Mouse (Mus musculus): ENCODE data around the gene Mta3. TPM values are rescaled to one million over a fixed set of nuclear protein-coding genes. Genes with fewer than 3 reads are reported as not detected.

Gene Mta3
- polyA plus RNA-seq, 2 experiments = 43.1 to 47.8 TPM

DNA sequence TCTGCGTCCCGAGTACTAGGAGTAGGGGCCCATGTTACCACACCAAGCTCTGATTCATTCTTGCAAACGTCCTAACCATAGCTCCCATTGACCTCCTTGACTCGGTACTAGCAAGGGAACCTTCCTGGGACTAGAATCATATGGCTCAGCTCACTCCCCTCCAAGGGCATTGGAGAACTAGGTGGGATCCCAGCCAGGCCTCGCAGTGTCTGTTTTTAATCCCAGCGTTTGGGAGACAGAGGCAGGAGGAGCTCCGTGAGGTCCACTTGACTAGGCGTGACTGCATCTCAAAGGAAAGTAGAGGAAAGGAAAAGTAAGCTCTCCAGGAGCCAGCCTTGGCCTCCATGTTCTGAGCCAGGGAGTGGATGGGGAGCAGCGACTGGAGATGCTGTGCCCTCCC, 5.8 kb upstream of the Mta3 start:
- ATAC-seq (ENCODE audit: low FRiP score, low read depth) = no peak
- WGBS = 83% methylated on average over 9 of the region's 9 CpGs
- H3K9me3 ChIP-seq (ENCODE audit: control insufficient read depth, low read length) = no peaks in the 10 kb centered on the region

GRCm38 (mm10) chr17:83704469-83704868, 1.5 kb upstream of the Mta3 start:
- Histone ChIP-seq H3K9ac (ENCODE audit: low read depth, low read length, severe bottlenecking) (no peak overlapping the region), H3K4me1 (ENCODE audit: control insufficient read depth, insufficient read depth, low read length) (peaks cover 8% of the 10 kb centered on the region; the same call in 1 of the 2 replicates), H3K4me3 (replicated peaks; ENCODE audit: low read length) (no peak overlapping the region), H3K27ac (replicated peaks; ENCODE audit: low read depth, low read length) (no peak overlapping the region), H3K4me2 (replicated peaks; ENCODE audit: low read depth, low read length, severe bottlenecking) (no peak overlapping the region), H3K36me3 (ENCODE audit: control insufficient read depth, insufficient read depth, low read length) (no peaks in the 10 kb centered on the region), H3K9me3 (ENCODE audit: control insufficient read depth, low read length) (no peaks in the 10 kb centered on the region), H3K27me3 (ENCODE audit: control insufficient read depth, insufficient read depth, low read length) (no peaks in the 10 kb centered on the region)
- DNase-seq (ENCODE audit: low spot score) (no peak), ATAC-seq (ENCODE audit: low FRiP score, low read depth) (no peak)
- no peak for TF ChIP-seq POLR2A (IDR thresholded peaks at IDR 0.05; ENCODE audit: borderline replicate concordance, extremely low read depth, insufficient read depth, insufficient read length)
- WGBS = 91% methylated on average over 5 of the region's 5 CpGs

More for the DNA sequence above, 5.8 kb upstream of the Mta3 start:
- no peak overlapping the region for H3K4me2 ChIP-seq (replicated peaks; ENCODE audit: low read depth, low read length, severe bottlenecking)
- H3K9ac ChIP-seq (ENCODE audit: low read depth, low read length, severe bottlenecking) = no peak overlapping the region
- H3K27ac ChIP-seq (replicated peaks; ENCODE audit: low read depth, low read length) = no peak overlapping the region
- no peak for DNase-seq (ENCODE audit: low spot score)
- no peak overlapping the region for H3K4me3 ChIP-seq (replicated peaks; ENCODE audit: low read length)
- H3K36me3 ChIP-seq (ENCODE audit: control insufficient read depth, insufficient read depth, low read length) = no peaks in the 10 kb centered on the region
- no peaks in the 10 kb centered on the region for H3K27me3 ChIP-seq (ENCODE audit: control insufficient read depth, insufficient read depth, low read length)
- no peaks in the 10 kb centered on the region for H3K4me1 ChIP-seq (ENCODE audit: control insufficient read depth, insufficient read depth, low read length)
- TF ChIP-seq POLR2A (IDR thresholded peaks at IDR 0.05; ENCODE audit: borderline replicate concordance, extremely low read depth, insufficient read depth, insufficient read length) = no peak

- WGBS = 4% methylated on average over 20 of the region's 38 CpGs
These were observed 429 bp upstream of the Mta3 start for GRCm38 (mm10) chr17:83705352-83706115.

DNA sequence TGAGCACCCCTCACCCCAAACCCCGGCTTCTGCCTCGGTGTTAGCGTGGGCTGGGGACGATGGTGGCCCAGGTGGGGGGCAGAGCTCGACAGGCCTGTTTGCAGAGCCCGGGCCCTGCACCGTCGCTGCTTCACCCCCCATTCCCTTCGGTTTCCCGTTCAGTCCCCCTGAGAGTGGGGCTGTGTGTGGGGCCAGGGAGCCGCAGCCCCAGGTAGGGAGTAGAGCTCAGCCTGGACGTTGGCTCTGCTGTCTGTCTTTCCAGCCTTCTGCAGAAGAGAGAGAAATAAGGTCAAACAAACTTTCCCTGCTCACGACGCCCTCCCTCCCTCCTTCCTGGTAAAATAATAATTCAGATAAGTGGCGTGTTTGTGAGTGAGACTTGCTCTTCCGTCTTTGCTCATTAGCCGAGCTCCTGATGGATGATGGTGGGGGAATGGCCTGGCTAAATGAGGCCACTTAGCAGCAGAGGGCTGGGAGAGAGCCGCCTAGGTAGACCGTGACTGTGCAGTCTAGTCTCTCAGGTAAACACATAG, 697 bp downstream of the Mta3 start:
- no peak for TF ChIP-seq POLR2A (IDR thresholded peaks at IDR 0.05; ENCODE audit: borderline replicate concordance, extremely low read depth, insufficient read depth, insufficient read length)
- WGBS = under 1% methylated on average over 19 of the region's 19 CpGs
- peak; percentile 60 for ATAC-seq (ENCODE audit: low FRiP score, low read depth)
- H3K36me3 ChIP-seq (ENCODE audit: control insufficient read depth, insufficient read depth, low read length) = peaks cover 13% of the 10 kb centered on the region; the same call in 1 of the 2 replicates
- no peaks in the 10 kb centered on the region for H3K9me3 ChIP-seq (ENCODE audit: control insufficient read depth, low read length)
- peak overlapping the region; percentile 87 for H3K4me2 ChIP-seq (replicated peaks; ENCODE audit: low read depth, low read length, severe bottlenecking)
- H3K27ac ChIP-seq (replicated peaks; ENCODE audit: low read depth, low read length) = peak overlapping the region; percentile 95
- H3K9ac ChIP-seq (ENCODE audit: low read depth, low read length, severe bottlenecking) = peak overlapping the region; percentile 97
- no peak for DNase-seq (ENCODE audit: low spot score)
- peak overlapping the region; percentile 85 for H3K4me3 ChIP-seq (replicated peaks; ENCODE audit: low read length)
- no peaks in the 10 kb centered on the region for H3K27me3 ChIP-seq (ENCODE audit: control insufficient read depth, insufficient read depth, low read length)
- peaks cover 8% of the 10 kb centered on the region; the same call in 1 of the 2 replicates for H3K4me1 ChIP-seq (ENCODE audit: control insufficient read depth, insufficient read depth, low read length)

More at GRCm38 (mm10) chr17:83705352-83706115, 429 bp upstream of the Mta3 start:
- 0 out of 2 replicates have a peak, but pooled peaks have one; percentile 17 for TF ChIP-seq POLR2A (IDR thresholded peaks at IDR 0.05; ENCODE audit: borderline replicate concordance, extremely low read depth, insufficient read depth, insufficient read length)
- peak overlapping the region; percentile 95 for H3K27ac ChIP-seq (replicated peaks; ENCODE audit: low read depth, low read length)
- H3K4me1 ChIP-seq (ENCODE audit: control insufficient read depth, insufficient read depth, low read length) = peaks cover 8% of the 10 kb centered on the region; the same call in 1 of the 2 replicates
- H3K27me3 ChIP-seq (ENCODE audit: control insufficient read depth, insufficient read depth, low read length) = no peaks in the 10 kb centered on the region
- peaks cover 9% of the 10 kb centered on the region; the same call in 1 of the 2 replicates for H3K36me3 ChIP-seq (ENCODE audit: control insufficient read depth, insufficient read depth, low read length)
- ATAC-seq (ENCODE audit: low FRiP score, low read depth) = peak; percentile 56
- peak overlapping the region; percentile 97 for H3K9ac ChIP-seq (ENCODE audit: low read depth, low read length, severe bottlenecking)
- peak; percentile 40 for DNase-seq (ENCODE audit: low spot score)
- peak overlapping the region; percentile 87 for H3K4me2 ChIP-seq (replicated peaks; ENCODE audit: low read depth, low read length, severe bottlenecking)
- no peaks in the 10 kb centered on the region for H3K9me3 ChIP-seq (ENCODE audit: control insufficient read depth, low read length)
- peak overlapping the region; percentile 85 for H3K4me3 ChIP-seq (replicated peaks; ENCODE audit: low read length)

DNA sequence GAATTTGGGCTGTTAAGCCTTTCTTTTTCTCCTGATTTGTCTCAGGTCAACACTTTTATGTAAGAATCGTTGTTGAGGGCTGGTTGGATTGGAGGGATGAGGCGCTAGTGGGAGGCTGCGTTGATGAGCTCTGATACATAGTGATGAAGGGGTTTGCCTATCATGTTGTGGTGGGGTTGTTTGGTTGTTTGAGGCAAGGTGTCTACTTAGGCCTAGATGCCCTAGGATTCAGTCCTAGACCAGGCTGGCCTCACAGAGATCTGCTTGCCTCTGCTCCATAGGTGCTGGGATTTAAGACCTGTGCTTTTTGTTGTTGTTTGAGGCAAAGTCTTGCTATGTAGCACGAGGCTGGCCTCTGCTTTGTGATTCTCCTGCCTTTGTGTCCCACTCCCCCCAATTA, 1.4 kb downstream of the Mta3 start:
- 0 out of 2 replicates have a peak overlapping the region, but pooled peaks have one; percentile 97 for H3K9ac ChIP-seq (ENCODE audit: low read depth, low read length, severe bottlenecking)
- no peaks in the 10 kb centered on the region for H3K9me3 ChIP-seq (ENCODE audit: control insufficient read depth, low read length)
- H3K4me3 ChIP-seq (replicated peaks; ENCODE audit: low read length) = no peak overlapping the region
- H3K36me3 ChIP-seq (ENCODE audit: control insufficient read depth, insufficient read depth, low read length) = peaks cover 15% of the 10 kb centered on the region
- ATAC-seq (ENCODE audit: low FRiP score, low read depth) (no peak), DNase-seq (ENCODE audit: low spot score) (no peak)
- peak overlapping the region; percentile 87 for H3K4me2 ChIP-seq (replicated peaks; ENCODE audit: low read depth, low read length, severe bottlenecking)
- no peak for TF ChIP-seq POLR2A (IDR thresholded peaks at IDR 0.05; ENCODE audit: borderline replicate concordance, extremely low read depth, insufficient read depth, insufficient read length)
- peaks cover 8% of the 10 kb centered on the region; the same call in 1 of the 2 replicates for H3K4me1 ChIP-seq (ENCODE audit: control insufficient read depth, insufficient read depth, low read length)
- WGBS = 81% methylated on average over 4 of the region's 4 CpGs
- no peak overlapping the region for H3K27ac ChIP-seq (replicated peaks; ENCODE audit: low read depth, low read length)
- H3K27me3 ChIP-seq (ENCODE audit: control insufficient read depth, insufficient read depth, low read length) = no peaks in the 10 kb centered on the region

Measured in limb, embryonic 14.5 days (tissue).